Comparison of ENCODE assay signal across 1 mouse cellular context in genomic region chr11:24132853-24133252, GRCm38 (mm10).
TF ChIP-seq lines count a peak whose summit lies in the region.

No protein-coding gene starts in this region.

TF ChIP-seq in MEL, 35 proteins besides CTCF, POLR2A, EP300 and RAD21:
- TF ChIP-seq JUND (IDR thresholded peaks at IDR 0.05; ENCODE audit: low read depth, low read length) = no peak
- no peak for TF ChIP-seq CHD2 (IDR thresholded peaks at IDR 0.05; ENCODE audit: low read length)
- no peak for TF ChIP-seq MXI1 (IDR thresholded peaks at IDR 0.05; ENCODE audit: low read depth, low read length)
- no peak for TF ChIP-seq HCFC1 (IDR thresholded peaks at IDR 0.05; ENCODE audit: low read depth, low read length)
- peak; percentile 86 for TF ChIP-seq ZNF384 (IDR thresholded peaks at IDR 0.05; ENCODE audit: low read depth, low read length)
- TF ChIP-seq SIN3A (IDR thresholded peaks at IDR 0.05; ENCODE audit: low read length) = peak; percentile 81
- no peak for TF ChIP-seq GABPA (IDR thresholded peaks at IDR 0.05; ENCODE audit: low read depth, low read length)
- no peak; the same call in 1 of the 2 replicates for TF ChIP-seq MYB (IDR thresholded peaks at IDR 0.05; ENCODE audit: low read depth, low read length)
- no peak for TF ChIP-seq MEF2A (IDR thresholded peaks at IDR 0.05; ENCODE audit: extremely low read depth, insufficient replicate concordance, low read depth, low read length, poor library complexity, severe bottlenecking)
- TF ChIP-seq ELF1 (IDR thresholded peaks at IDR 0.05; ENCODE audit: low read depth, low read length) = no peak
- no peak for TF ChIP-seq TBP (IDR thresholded peaks at IDR 0.05; ENCODE audit: low read depth, low read length)
- peak; percentile 82 for TF ChIP-seq TAL1 (IDR thresholded peaks at IDR 0.05; ENCODE audit: low read length)
- TF ChIP-seq ZC3H11A (IDR thresholded peaks at IDR 0.05; ENCODE audit: low read depth, low read length) = no peak
- no peak for TF ChIP-seq NRF1 (IDR thresholded peaks at IDR 0.05; ENCODE audit: insufficient read depth, low read depth, low read length, poor library complexity, severe bottlenecking)
- 0 out of 2 replicates have a peak, but pooled peaks have one; percentile 45 for TF ChIP-seq RCOR1 (IDR thresholded peaks at IDR 0.05; ENCODE audit: low read depth, low read length)
- TF ChIP-seq MYC (IDR thresholded peaks at IDR 0.05; ENCODE audit: low read depth, low read length) = peak; percentile 68; the same call in 1 of the 2 replicates
- TF ChIP-seq BHLHE40 (IDR thresholded peaks at IDR 0.05; ENCODE audit: borderline replicate concordance, low read depth, low read length) = no peak
- TF ChIP-seq POLR2AphosphoS5 (IDR thresholded peaks at IDR 0.05; ENCODE audit: borderline replicate concordance, low read depth, low read length) = no peak
- peak; percentile 73; the same call in 1 of the 2 replicates for TF ChIP-seq ETS1 (IDR thresholded peaks at IDR 0.05; ENCODE audit: low read depth, low read length)
- TF ChIP-seq TCF12 (IDR thresholded peaks at IDR 0.05; ENCODE audit: low read depth, low read length) = peak; percentile 85
- TF ChIP-seq GATA1 (IDR thresholded peaks at IDR 0.05; ENCODE audit: low read depth, low read length) = peak; percentile 83
